Mouse (Mus musculus): ENCODE measurements around the gene Etnk1. TPM values are rescaled to one million over a fixed set of nuclear protein-coding genes. Genes with fewer than 3 reads are reported as not detected.

Etnk1 gene
- polyA plus RNA-seq, 1 experiment from 2014 or later = 17.2 TPM

- Histone ChIP-seq H3K4me2 (peak overlapping the region; percentile 19; the same call in 1 of the 2 replicates), H3K27me3 (replicated peaks) (no peaks in the 10 kb centered on the region), H3K4me1 (0 out of 2 replicates have a peak, but pooled peaks cover 5% of the 10 kb centered on the region), H3K27ac (0 out of 2 replicates have a peak overlapping the region, but pooled peaks have one; percentile 16), H3K36me3 (no peaks in the 10 kb centered on the region), H3K4me3 (replicated peaks) (no peak overlapping the region), H3K9me3 (no peaks in the 10 kb centered on the region), H3K9ac (no peak overlapping the region)
- 42% methylated on average over 9 of the region's 9 CpGs for WGBS
- no peak for ATAC-seq (ENCODE audit: insufficient read depth, low FRiP score, low read depth)
Measured at GRCm38 (mm10) chr6:143152321-143152827, 14.6 kb upstream of the Etnk1 start.

- WGBS = 68% methylated on average over 2 of the region's 2 CpGs
- ATAC-seq (ENCODE audit: insufficient read depth, low FRiP score, low read depth) = no peak
- no peaks in the 10 kb centered on the region for H3K9me3 ChIP-seq
- 0 out of 2 replicates have a peak, but pooled peaks cover 5% of the 10 kb centered on the region for H3K4me1 ChIP-seq
- H3K9ac ChIP-seq = no peak overlapping the region
- no peaks in the 10 kb centered on the region for H3K27me3 ChIP-seq (replicated peaks)
- no peak overlapping the region for H3K4me2 ChIP-seq
- H3K4me3 ChIP-seq (replicated peaks) = no peak overlapping the region
- no peaks in the 10 kb centered on the region for H3K36me3 ChIP-seq
- no peak overlapping the region for H3K27ac ChIP-seq
Measured at GRCm38 (mm10) chr6:143153160-143153559, 13.9 kb upstream of the Etnk1 start.

GRCm38 (mm10) chr6:143153751-143154494 is 13.1 kb upstream of the Etnk1 start:
- Histone ChIP-seq H3K27ac (no peak overlapping the region), H3K27me3 (replicated peaks) (no peaks in the 10 kb centered on the region), H3K4me3 (replicated peaks) (no peak overlapping the region), H3K4me2 (no peak overlapping the region), H3K36me3 (no peaks in the 10 kb centered on the region), H3K4me1 (0 out of 2 replicates have a peak, but pooled peaks cover 5% of the 10 kb centered on the region), H3K9me3 (no peaks in the 10 kb centered on the region), H3K9ac (no peak overlapping the region)
- ATAC-seq (ENCODE audit: insufficient read depth, low FRiP score, low read depth) = peak; percentile 57; the same call in 1 of the 2 replicates
- WGBS = 60% methylated on average over 10 of the region's 10 CpGs

- Histone ChIP-seq H3K9me3 (no peaks in the 10 kb centered on the region), H3K36me3 (no peaks in the 10 kb centered on the region), H3K4me1 (0 out of 2 replicates have a peak, but pooled peaks cover 5% of the 10 kb centered on the region), H3K4me2 (no peak overlapping the region; the same call in 1 of the 2 replicates), H3K4me3 (replicated peaks) (no peak overlapping the region), H3K27ac (no peak overlapping the region), H3K9ac (no peak overlapping the region), H3K27me3 (replicated peaks) (no peaks in the 10 kb centered on the region)
- WGBS = 52% methylated on average over 13 of the region's 13 CpGs
- ATAC-seq (ENCODE audit: insufficient read depth, low FRiP score, low read depth) = peak; percentile 19; the same call in 1 of the 2 replicates
Measured at GRCm38 (mm10) chr6:143154885-143155284, 12.1 kb upstream of the Etnk1 start.

GRCm38 (mm10) chr6:143155996-143156395 is 11.0 kb upstream of the Etnk1 start:
- no peaks in the 10 kb centered on the region for H3K9me3 ChIP-seq
- no peaks in the 10 kb centered on the region for H3K36me3 ChIP-seq
- 0 out of 2 replicates have a peak, but pooled peaks cover 5% of the 10 kb centered on the region for H3K4me1 ChIP-seq
- no peak overlapping the region for H3K4me2 ChIP-seq
- H3K9ac ChIP-seq = no peak overlapping the region
- no peaks in the 10 kb centered on the region for H3K27me3 ChIP-seq (replicated peaks)
- ATAC-seq (ENCODE audit: insufficient read depth, low FRiP score, low read depth) = no peak
- no peak overlapping the region for H3K27ac ChIP-seq
- no peak overlapping the region for H3K4me3 ChIP-seq (replicated peaks)
- WGBS = 76% methylated on average over 1 of the region's 1 CpGs

GRCm38 (mm10) chr6:143156684-143157083 is 10.3 kb upstream of the Etnk1 start:
- Histone ChIP-seq H3K4me3 (replicated peaks) (no peak overlapping the region), H3K4me1 (0 out of 2 replicates have a peak, but pooled peaks cover 5% of the 10 kb centered on the region), H3K27me3 (replicated peaks) (no peaks in the 10 kb centered on the region), H3K9me3 (no peaks in the 10 kb centered on the region), H3K4me2 (no peak overlapping the region), H3K27ac (no peak overlapping the region), H3K9ac (no peak overlapping the region), H3K36me3 (no peaks in the 10 kb centered on the region)
- WGBS = 81% methylated on average over 7 of the region's 7 CpGs
- ATAC-seq (ENCODE audit: insufficient read depth, low FRiP score, low read depth) = no peak

- ATAC-seq (ENCODE audit: insufficient read depth, low FRiP score, low read depth) = no peak
- no peaks in the 10 kb centered on the region for H3K36me3 ChIP-seq
- 60% methylated on average over 8 of the region's 8 CpGs for WGBS
Measured at GRCm38 (mm10) chr6:143157401-143157800, 9.6 kb upstream of the Etnk1 start.

GRCm38 (mm10) chr6:143160572-143161231 is 6.3 kb upstream of the Etnk1 start:
- H3K4me1 ChIP-seq = no peaks in the 10 kb centered on the region
- no peaks in the 10 kb centered on the region for H3K9me3 ChIP-seq
- no peak overlapping the region for H3K4me3 ChIP-seq (replicated peaks)
- H3K27me3 ChIP-seq (replicated peaks) = no peaks in the 10 kb centered on the region
- no peak overlapping the region for H3K9ac ChIP-seq
- H3K27ac ChIP-seq = no peak overlapping the region
- no peak overlapping the region for H3K4me2 ChIP-seq
- H3K36me3 ChIP-seq = no peaks in the 10 kb centered on the region
- 78% methylated on average over 6 of the region's 6 CpGs for WGBS
- ATAC-seq (ENCODE audit: insufficient read depth, low FRiP score, low read depth) = no peak

More at GRCm38 (mm10) chr6:143157401-143157800, 9.6 kb upstream of the Etnk1 start:
- Histone ChIP-seq H3K4me2 (no peak overlapping the region), H3K9ac (no peak overlapping the region), H3K27me3 (replicated peaks) (no peaks in the 10 kb centered on the region), H3K9me3 (no peaks in the 10 kb centered on the region), H3K4me3 (replicated peaks) (no peak overlapping the region), H3K4me1 (0 out of 2 replicates have a peak, but pooled peaks cover 3% of the 10 kb centered on the region), H3K27ac (no peak overlapping the region)

- no peak for ATAC-seq (ENCODE audit: insufficient read depth, low FRiP score, low read depth)
- no peak overlapping the region for H3K4me2 ChIP-seq
- 47% methylated on average over 11 of the region's 12 CpGs for WGBS
Measured at GRCm38 (mm10) chr6:143162161-143162877, 4.7 kb upstream of the Etnk1 start.

GRCm38 (mm10) chr6:143163956-143164905 is 2.8 kb upstream of the Etnk1 start:
- Histone ChIP-seq H3K36me3 (no peaks in the 10 kb centered on the region), H3K27ac (no peak overlapping the region), H3K4me2 (no peak overlapping the region), H3K9me3 (no peaks in the 10 kb centered on the region), H3K4me1 (peaks cover 8% of the 10 kb centered on the region; the same call in 1 of the 2 replicates), H3K27me3 (replicated peaks) (no peaks in the 10 kb centered on the region), H3K4me3 (replicated peaks) (no peak overlapping the region), H3K9ac (no peak overlapping the region)
- 80% methylated on average over 15 of the region's 15 CpGs for WGBS
- no peak for ATAC-seq (ENCODE audit: insufficient read depth, low FRiP score, low read depth)

More at GRCm38 (mm10) chr6:143162161-143162877, 4.7 kb upstream of the Etnk1 start:
- Histone ChIP-seq H3K27me3 (replicated peaks) (no peaks in the 10 kb centered on the region), H3K9me3 (no peaks in the 10 kb centered on the region), H3K4me1 (0 out of 2 replicates have a peak, but pooled peaks cover 4% of the 10 kb centered on the region), H3K4me3 (replicated peaks) (no peak overlapping the region), H3K36me3 (no peaks in the 10 kb centered on the region), H3K27ac (no peak overlapping the region), H3K9ac (no peak overlapping the region)

- Histone ChIP-seq H3K27me3 (replicated peaks) (no peaks in the 10 kb centered on the region), H3K27ac (no peak overlapping the region), H3K4me1 (peaks cover 12% of the 10 kb centered on the region; the same call in 1 of the 2 replicates), H3K36me3 (no peaks in the 10 kb centered on the region), H3K9ac (no peak overlapping the region), H3K4me3 (replicated peaks) (no peak overlapping the region), H3K4me2 (no peak overlapping the region), H3K9me3 (no peaks in the 10 kb centered on the region)
- 82% methylated on average over 8 of the region's 8 CpGs for WGBS
- no peak for ATAC-seq (ENCODE audit: insufficient read depth, low FRiP score, low read depth)
Measured at GRCm38 (mm10) chr6:143164906-143165255, 2.1 kb upstream of the Etnk1 start.

All from stomach, embryonic 15.5 days (tissue).